Mouse (Mus musculus) ES-E14 (cell line): ENCODE measurements around the gene Trp53bp1.

Experiments used
- HCFC1 ChIP-seq: IDR thresholded peaks from 2 replicates; pipeline ENCODE4 v1.6.1; 2012; ENCODE audit warnings: low read length, inconsistent platforms, borderline replicate concordance; ENCODE audit not compliant: insufficient read depth
- ZNF384 ChIP-seq: IDR thresholded peaks from 2 replicates; pipeline ENCODE4 v1.6.1; 2012; ENCODE audit warnings: low read depth, low read length, inconsistent platforms

GRCm38 (mm10) chr2:121271236-121271927 is at the start of gene Trp53bp1:
- no peak for TF ChIP-seq HCFC1
- no peak for TF ChIP-seq ZNF384
